Mouse (Mus musculus): Measurements from ENCODE around the gene Apobec1. TPM values are rescaled to one million over a fixed set of nuclear protein-coding genes. Genes with fewer than 3 reads are reported as not detected.

The Apobec1 gene
- polyA plus RNA-seq (2017; shearing (Covaris generic)) = 17.6 TPM

DNA sequence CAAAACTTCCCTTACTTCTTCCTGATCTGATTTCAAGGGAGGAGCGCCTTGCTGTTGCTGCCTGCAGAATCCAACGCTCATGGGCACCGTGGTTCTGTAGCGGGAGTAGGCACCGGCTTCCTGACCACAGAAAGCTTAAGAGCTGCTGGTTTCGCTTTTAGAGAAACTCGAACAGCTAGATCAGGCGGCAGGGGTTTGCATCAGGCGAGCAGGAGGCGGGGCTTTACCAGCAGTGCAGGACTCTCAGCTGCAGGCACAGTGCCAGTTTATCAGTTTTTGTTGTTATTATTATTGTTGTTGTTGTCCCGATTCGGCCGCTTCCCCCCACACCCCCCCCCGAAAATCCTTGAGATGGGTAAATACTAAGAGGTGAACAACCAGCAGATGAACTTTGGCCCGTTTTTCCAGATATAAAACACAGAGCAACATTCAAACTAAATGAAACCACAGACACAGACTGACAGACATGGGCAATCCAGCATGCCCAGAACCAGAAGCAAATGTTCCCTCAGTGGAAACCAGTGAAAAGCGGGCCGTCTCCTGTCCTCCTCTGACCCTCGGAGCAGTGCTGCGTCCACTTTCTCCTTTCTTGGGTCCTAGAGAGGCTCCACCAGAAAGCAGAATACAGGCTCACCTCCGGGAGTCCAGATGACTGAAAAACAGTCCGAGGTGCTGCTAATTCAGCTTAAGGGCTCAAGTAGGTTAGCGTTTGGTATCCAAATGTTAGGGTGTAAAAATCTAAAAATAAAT is at the start of gene Apobec1:
Gene Apobec1 (minus strand): TSS at position 203 of the 750 bp plus-strand sequence.

GRCm38 (mm10) chr6:122626110-122626509 is 23.9 kb upstream of the Apobec1 start, which contains the start of gene Dppa3:
Dppa3 (plus strand) TSS chr6:122626410.

DNA sequence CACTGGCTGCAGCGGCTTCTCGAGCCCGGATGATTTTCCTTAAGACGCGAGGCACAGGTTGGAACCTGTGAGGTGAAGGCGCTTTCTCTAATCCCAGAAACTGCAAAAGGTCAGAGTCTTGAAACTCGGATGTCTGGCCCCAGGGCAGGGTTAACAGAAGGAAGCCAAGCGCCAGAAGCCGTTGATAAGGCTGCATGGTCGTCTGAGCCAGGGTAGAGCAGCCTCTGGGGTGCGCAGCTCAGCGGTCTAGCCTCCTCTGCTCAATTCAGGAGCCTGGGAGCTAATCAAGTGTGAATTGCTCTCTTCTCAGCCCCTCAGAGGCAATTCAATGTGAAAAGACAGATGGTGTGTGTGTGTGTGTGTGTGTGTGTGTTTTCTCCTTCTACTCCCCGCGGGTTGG is 7.5 kb upstream of the Apobec1 start, which contains the start of gene Gdf3:
Gene Gdf3 (minus strand): TSS at position 317 of the 400 bp plus-strand sequence.

DNA sequence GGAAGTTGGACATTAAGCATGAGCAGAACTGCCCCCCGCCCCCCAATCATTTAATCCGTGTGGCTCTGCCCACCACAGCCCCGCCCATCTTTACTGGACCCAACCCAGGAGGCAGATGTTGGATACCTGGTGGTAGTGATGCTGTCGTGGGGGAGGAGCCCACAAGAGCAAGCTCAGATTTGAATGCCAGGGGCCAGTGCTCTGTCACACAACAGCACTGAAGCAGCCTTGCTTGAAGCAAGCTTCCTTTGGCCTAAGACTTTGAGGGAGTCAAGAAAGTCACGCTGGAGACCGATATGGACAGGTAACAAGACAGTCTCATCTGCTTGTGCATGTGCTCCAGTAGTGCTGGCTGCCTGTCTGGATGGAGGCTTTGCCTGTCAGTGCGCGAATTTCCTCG is 48.6 kb downstream of the Apobec1 start, which contains the start of gene Aicda:
Gene Aicda (plus strand): TSS at position 196 of the 400 bp plus-strand sequence.

Other genes starting within 250 kb of the Apobec1 start
- gene Rimklb, start 103.7 kb downstream of the Apobec1 start, polyA plus RNA-seq (2017; shearing (Covaris generic)) = 0.06 TPM
- not detected for gene Mfap5, start 96.6 kb downstream of the Apobec1 start, polyA plus RNA-seq (2017; shearing (Covaris generic))
- 0.26 TPM for gene Aicda, start 48.6 kb downstream of the Apobec1 start, polyA plus RNA-seq (2017; shearing (Covaris generic))
- gene Gdf3, start 7.6 kb upstream of the Apobec1 start, polyA plus RNA-seq (2017; shearing (Covaris generic)) = not detected
- not detected for gene Dppa3, start 24.0 kb upstream of the Apobec1 start, polyA plus RNA-seq (2017; shearing (Covaris generic))
- gene Nanog, start 105.0 kb upstream of the Apobec1 start, polyA plus RNA-seq (2017; shearing (Covaris generic)) = not detected
- gene Slc2a3, start 199.2 kb upstream of the Apobec1 start, polyA plus RNA-seq (2017; shearing (Covaris generic)) = 95.4 TPM
- 35.0 TPM for gene Foxj2, start 217.5 kb upstream of the Apobec1 start, polyA plus RNA-seq (2017; shearing (Covaris generic))

Data from CD4-positive, CD25-positive, alpha-beta regulatory T cell (primary cell).